Mouse (Mus musculus) kidney, adult 2 months (tissue): ENCODE data around the gene Rsrc2.
A peak's percentile ranks its signal among the peaks of the same experiment; 100 is the strongest.

Experiments used
- CTCF ChIP-seq: fragments of 200-500 bp; conservative IDR thresholded peaks from 2 replicates; pipeline ENCODE4 v1.5.1; 2011; ENCODE audit warnings: low read depth, mild to moderate bottlenecking, control low read depth, low read length, moderate library complexity, mixed read lengths; ENCODE audit not compliant: insufficient read depth, insufficient read length
- POLR2A ChIP-seq: fragments of 200-500 bp; IDR thresholded peaks from one replicate; pipeline ENCODE4 v1.6.1; 2011; ENCODE audit warnings: low read depth, low read length, control low read depth

- peak; percentile 85 for TF ChIP-seq CTCF
- TF ChIP-seq POLR2A = no peak
Observed at GRCm38 (mm10) chr5:123699198-123699597, 50.0 kb downstream of the Rsrc2 start.
